Mouse (Mus musculus): ENCODE results near the gene Trappc11.

Gene Trappc11

GRCm38 (mm10) chr8:47533344-47534125 lies at the start of gene Trappc11, which contains the start of gene Rwdd4a:
Trappc11 (minus strand) TSS chr8:47533470.
Rwdd4a (plus strand) TSS chr8:47533664.
- peak; percentile 98 for DNase-seq

- no peak for DNase-seq
Measured at GRCm38 (mm10) chr8:47581454-47581853, 48.2 kb upstream of the Trappc11 start.

GRCm38 (mm10) chr8:47573482-47573881 lies 40.2 kb upstream of the Trappc11 start:
- DNase-seq: no peak

- no peak for DNase-seq
Measured at GRCm38 (mm10) chr8:47570161-47570560, 36.9 kb upstream of the Trappc11 start.

GRCm38 (mm10) chr8:47568098-47568497 lies 34.8 kb upstream of the Trappc11 start:
- no peak for DNase-seq

GRCm38 (mm10) chr8:47566551-47566950 lies 33.3 kb upstream of the Trappc11 start:
- no peak for DNase-seq

- DNase-seq: peak; percentile 26
Measured at GRCm38 (mm10) chr8:47560801-47561200, 27.5 kb upstream of the Trappc11 start.

- DNase-seq: no peak
Measured at GRCm38 (mm10) chr8:47558274-47558673, 25.0 kb upstream of the Trappc11 start.

GRCm38 (mm10) chr8:47556446-47556845 lies 23.2 kb upstream of the Trappc11 start:
- DNase-seq: no peak

- DNase-seq: no peak
Measured at GRCm38 (mm10) chr8:47553613-47554012, 20.3 kb upstream of the Trappc11 start.

- no peak for DNase-seq
Measured at GRCm38 (mm10) chr8:47547102-47547501, 13.8 kb upstream of the Trappc11 start.

- no peak for DNase-seq
Measured at GRCm38 (mm10) chr8:47544094-47544493, 10.8 kb upstream of the Trappc11 start.

GRCm38 (mm10) chr8:47542746-47543145 lies 9.5 kb upstream of the Trappc11 start:
- no peak for DNase-seq

GRCm38 (mm10) chr8:47538323-47538722 lies 5.1 kb upstream of the Trappc11 start:
- no peak for DNase-seq

- no peak for DNase-seq
Measured at GRCm38 (mm10) chr8:47528094-47528493, 5.2 kb downstream of the Trappc11 start.

GRCm38 (mm10) chr8:47513601-47514000 lies 19.7 kb downstream of the Trappc11 start:
- no peak for DNase-seq

- no peak for DNase-seq
Measured at GRCm38 (mm10) chr8:47510930-47511329, 22.3 kb downstream of the Trappc11 start.

- DNase-seq: no peak
Measured at GRCm38 (mm10) chr8:47505431-47505830, 27.8 kb downstream of the Trappc11 start.

- no peak for DNase-seq
Measured at GRCm38 (mm10) chr8:47502546-47502945, 30.7 kb downstream of the Trappc11 start.

- DNase-seq: no peak
Measured at GRCm38 (mm10) chr8:47501994-47502393, 31.3 kb downstream of the Trappc11 start.

GRCm38 (mm10) chr8:47495428-47495827 lies 37.8 kb downstream of the Trappc11 start:
- DNase-seq: no peak

- DNase-seq: no peak
Measured at GRCm38 (mm10) chr8:47494602-47495153, 38.6 kb downstream of the Trappc11 start.

- no peak for DNase-seq
Measured at GRCm38 (mm10) chr8:47493106-47493505, 40.2 kb downstream of the Trappc11 start.

GRCm38 (mm10) chr8:47487231-47487630 lies 46.0 kb downstream of the Trappc11 start:
- no peak for DNase-seq
